Mouse (Mus musculus) stomach, postnatal 0 days (tissue): ENCODE results near the gene Perm1. TPM values are rescaled to one million over a fixed set of nuclear protein-coding genes. Genes with fewer than 3 reads are reported as not detected.

Experiments
- ATAC-seq: fragments of 200-750 bp; cut with Nextera tagmentation; 2 replicates; pipeline ENCODE4 v1.8.0; 2017; ENCODE audit not compliant: low FRiP score, low TSS enrichment
- DNase-seq: peaks from one replicate; pipeline ENCODE4 v3.0.0-alpha.2; 2016; ENCODE audit warnings: low spot score
- H3K27ac ChIP-seq: fragments of 300-500 bp; sonication (generic); replicated peaks from 2 replicates; pipeline ENCODE4 v1.5.1; 2014; ENCODE audit warnings: mild to moderate bottlenecking, control low read depth
- H3K27me3 ChIP-seq: fragments of 300-500 bp; sonication (generic); 2 replicates; pipeline ENCODE4 v1.6.1; 2014; ENCODE audit warnings: low read length; ENCODE audit not compliant: control insufficient read depth, insufficient read depth
- H3K36me3 ChIP-seq: fragments of 300-500 bp; sonication (generic); 2 replicates; pipeline ENCODE4 v1.6.1; 2014; ENCODE audit warnings: low read length, mixed read lengths; ENCODE audit not compliant: control insufficient read depth, insufficient read depth
- H3K4me1 ChIP-seq: fragments of 300-500 bp; sonication (generic); replicated peaks from 2 replicates; pipeline ENCODE4 v1.6.1; 2014; ENCODE audit warnings: antibody characterized with exemption; ENCODE audit not compliant: control insufficient read depth, insufficient read depth
- H3K4me2 ChIP-seq: fragments of 300-500 bp; sonication (generic); replicated peaks from 2 replicates; pipeline ENCODE4 v1.6.1; 2014; ENCODE audit warnings: low read depth, mild to moderate bottlenecking, control low read depth, moderate library complexity
- H3K4me3 ChIP-seq: fragments of 300-500 bp; sonication (generic); 2 replicates; pipeline ENCODE4 v1.5.1; 2014; ENCODE audit warnings: low read depth, low read length, control low read depth
- H3K9ac ChIP-seq: fragments of 300-500 bp; sonication (generic); 2 replicates; pipeline ENCODE4 v1.6.1; 2014; ENCODE audit warnings: mild to moderate bottlenecking, low read length, control low read depth, mixed read lengths
- H3K9me3 ChIP-seq: fragments of 300-500 bp; sonication (generic); 2 replicates; pipeline ENCODE4 v1.6.1; 2016; ENCODE audit warnings: low read length; ENCODE audit not compliant: control insufficient read depth
- CTCF ChIP-seq: IDR thresholded peaks from 2 replicates; pipeline ENCODE4 v1.5.1; 2016; ENCODE audit warnings: antibody characterized with exemption, low read depth, mild to moderate bottlenecking, moderate library complexity
- EP300 ChIP-seq: optimal IDR thresholded peaks from 2 replicates; pipeline ENCODE3; 2016; ENCODE audit warnings: antibody characterized with exemption
- WGBS: fragments of 180-500 bp; shearing (Covaris S2); extraction: QIAGEN DNeasy Blood & Tissue Kit; methylation state at CpG from one replicate; pipeline ENCODE4 v1.1.7; 2014; 5-methylcytosine and 5-hydroxymethylcytosine counted together
- polyA plus RNA-seq: library from polyadenylated mRNA; unstranded; fragments of >200 nt; fragmentation: Nextera tagmentation; extraction: Ambion mirVana; gene quantifications from 2 replicates; pipeline ENCODE4 v1.2.1, GENCODE M21; 2015

The Perm1 gene
- polyA plus RNA-seq, 1 experiment from 2014 or later: 4.0 TPM

DNA sequence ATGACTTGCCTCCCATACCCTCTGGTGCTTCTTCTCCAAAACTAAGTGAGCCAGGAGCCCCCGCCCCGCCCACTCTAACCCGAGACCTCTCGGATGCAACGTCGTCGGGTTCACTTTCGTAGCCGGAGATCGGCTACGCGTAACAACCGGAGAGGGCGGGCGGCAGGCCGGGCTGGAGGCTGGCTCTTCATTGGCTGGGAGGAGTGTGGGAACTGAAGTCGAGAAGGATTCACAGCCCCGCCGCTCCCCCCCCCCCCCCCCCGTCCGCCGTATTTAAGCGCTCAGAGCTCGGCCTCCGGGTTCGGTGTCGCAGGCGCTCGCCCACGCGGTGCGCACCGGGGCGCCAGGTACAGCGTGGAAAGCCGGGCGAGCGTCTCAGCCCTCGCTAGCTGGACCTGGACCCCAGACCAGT, 12.7 kb upstream of the Perm1 start, which contains the start of gene AW011738:
Gene AW011738 (plus strand): TSS at position 304 of the 412 bp plus-strand sequence.
- Histone ChIP-seq H3K9me3 (no peaks in the 10 kb centered on the region), H3K4me1 (peaks cover 5% of the 10 kb centered on the region; the same call in 1 of the 2 replicates), H3K27ac (peak within 1 kb of the TSS; percentile 69), H3K36me3 (no peaks in the 10 kb centered on the region), H3K9ac (peak within 1 kb of the TSS; percentile 69), H3K4me3 (peak within 1 kb of the TSS; percentile 54), H3K27me3 (no peaks in the 10 kb centered on the region), H3K4me2 (peak within 1 kb of the TSS; percentile 92)
- DNase-seq (peak; percentile 57), ATAC-seq (peak; percentile 76)
- TF ChIP-seq CTCF (no peak), EP300 (no peak)
- under 1% methylated on average over 27 of the region's 39 CpGs for WGBS

DNA sequence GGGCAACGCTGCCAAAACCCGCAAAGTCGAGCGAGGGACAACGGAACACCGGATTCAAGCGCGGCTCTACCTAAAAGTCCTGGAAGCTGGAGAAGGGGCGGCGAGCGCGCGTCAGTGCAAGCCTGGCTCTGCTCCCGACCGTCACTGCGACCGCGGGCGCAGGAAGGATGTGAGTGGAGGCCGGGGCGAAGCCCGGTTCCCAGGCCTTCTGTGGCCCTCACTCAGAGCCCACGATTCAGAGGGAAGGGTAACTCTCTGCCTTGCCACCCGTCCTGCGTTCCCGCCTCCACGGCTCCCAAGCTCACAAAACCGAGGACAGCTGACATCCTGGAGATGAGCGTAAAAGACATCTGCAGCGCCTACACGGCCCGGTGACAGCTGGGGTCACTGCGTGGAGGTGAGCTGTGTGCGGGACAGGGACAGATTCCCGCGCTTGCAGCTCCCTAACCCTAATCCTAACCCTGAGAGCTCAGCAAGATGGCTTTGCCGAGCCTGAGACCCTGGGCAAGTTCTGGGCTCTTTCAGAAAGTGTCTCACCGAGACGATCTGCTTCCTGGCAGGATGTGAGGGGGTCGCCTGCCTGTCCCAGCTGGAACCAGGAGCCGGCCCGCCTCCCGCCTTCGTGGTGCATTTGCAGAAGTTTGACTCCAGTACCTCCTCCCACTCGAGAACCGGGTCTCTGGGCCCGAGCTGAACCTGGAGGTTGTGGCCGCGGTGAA, 12.1 kb upstream of the Perm1 start:
- peaks cover 5% of the 10 kb centered on the region; the same call in 1 of the 2 replicates for H3K4me1 ChIP-seq
- H3K9ac ChIP-seq: peak overlapping the region; percentile 69
- 1% methylated on average over 49 of the region's 49 CpGs for WGBS
- peak overlapping the region; percentile 92 for H3K4me2 ChIP-seq
- H3K4me3 ChIP-seq: peak overlapping the region; percentile 54
- H3K9me3 ChIP-seq: no peaks in the 10 kb centered on the region
- H3K27me3 ChIP-seq: no peaks in the 10 kb centered on the region
- no peak for DNase-seq
- peak overlapping the region; percentile 69 for H3K27ac ChIP-seq
- ATAC-seq: peak; percentile 43; the same call in 1 of the 2 replicates
- TF ChIP-seq CTCF (no peak), EP300 (no peak)
- no peaks in the 10 kb centered on the region for H3K36me3 ChIP-seq

DNA sequence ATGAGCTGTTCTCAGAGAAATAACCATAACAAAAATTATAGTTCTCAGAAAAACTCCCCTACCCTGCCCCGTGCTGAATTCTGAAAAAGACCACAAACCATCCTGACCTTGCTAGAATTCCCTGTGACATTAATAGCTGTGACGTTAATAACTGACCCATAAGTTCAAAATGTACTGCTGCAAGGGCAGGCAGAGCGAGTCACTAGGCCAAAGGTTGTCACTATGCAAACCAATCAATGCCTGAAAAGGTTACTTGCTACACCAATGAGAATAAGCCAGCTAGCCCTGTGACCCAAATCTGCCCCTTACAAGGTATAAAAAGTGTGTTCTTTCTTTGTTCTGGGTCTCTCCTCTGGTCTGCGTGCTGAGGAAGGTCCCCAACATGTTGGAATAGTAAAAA, 6.8 kb upstream of the Perm1 start:
- H3K4me1 ChIP-seq: no peaks in the 10 kb centered on the region
- DNase-seq (no peak), ATAC-seq (no peak)
- no peak overlapping the region for H3K4me2 ChIP-seq
- WGBS: 77% methylated on average over 4 of the region's 4 CpGs
- no peaks in the 10 kb centered on the region for H3K27me3 ChIP-seq
- TF ChIP-seq CTCF (no peak), EP300 (no peak)
- no peaks in the 10 kb centered on the region for H3K9me3 ChIP-seq
- no peaks in the 10 kb centered on the region for H3K36me3 ChIP-seq
- H3K4me3 ChIP-seq: no peak overlapping the region
- H3K27ac ChIP-seq: no peak overlapping the region
- no peak overlapping the region for H3K9ac ChIP-seq

DNA sequence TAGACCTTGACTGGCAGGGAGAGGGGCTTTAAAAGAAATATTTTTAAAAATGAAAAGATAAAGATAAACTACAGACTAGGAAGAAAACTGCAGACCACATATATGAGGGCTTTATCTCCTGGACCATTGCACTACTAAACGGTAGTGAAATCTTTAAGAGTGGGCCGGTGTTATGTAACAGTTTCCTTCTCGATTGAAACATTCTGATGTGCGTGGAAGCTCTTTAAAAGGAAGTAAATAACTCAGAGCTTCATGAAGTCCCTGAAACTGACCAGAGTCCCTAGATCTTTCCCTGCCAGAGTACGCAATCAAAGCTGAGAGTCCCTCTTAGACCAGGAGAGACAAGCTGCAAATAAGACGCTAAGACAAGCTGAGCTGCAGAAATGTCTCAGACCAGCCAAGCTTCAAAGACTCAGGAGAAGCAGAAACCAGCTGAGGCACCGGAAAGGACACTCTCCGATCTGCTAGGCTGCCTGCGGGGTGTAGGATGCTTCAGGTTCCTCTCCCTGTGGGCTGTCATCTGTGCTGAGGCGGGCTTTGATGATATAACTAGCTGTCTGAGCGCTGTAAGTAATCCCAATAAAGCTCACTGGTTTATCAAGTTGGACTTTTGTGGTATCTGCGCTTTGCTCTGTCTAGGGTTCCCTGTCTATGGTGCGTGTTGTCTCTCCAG, 5.6 kb upstream of the Perm1 start:
- H3K9ac ChIP-seq: no peak overlapping the region
- H3K27me3 ChIP-seq: no peaks in the 10 kb centered on the region
- no peak overlapping the region for H3K27ac ChIP-seq
- no peaks in the 10 kb centered on the region for H3K4me1 ChIP-seq
- no peak for DNase-seq
- no peak overlapping the region for H3K4me2 ChIP-seq
- TF ChIP-seq EP300 (no peak), CTCF (no peak)
- H3K36me3 ChIP-seq: no peaks in the 10 kb centered on the region
- no peaks in the 10 kb centered on the region for H3K9me3 ChIP-seq
- WGBS: 73% methylated on average over 13 of the region's 13 CpGs
- H3K4me3 ChIP-seq: no peak overlapping the region
- no peak for ATAC-seq

DNA sequence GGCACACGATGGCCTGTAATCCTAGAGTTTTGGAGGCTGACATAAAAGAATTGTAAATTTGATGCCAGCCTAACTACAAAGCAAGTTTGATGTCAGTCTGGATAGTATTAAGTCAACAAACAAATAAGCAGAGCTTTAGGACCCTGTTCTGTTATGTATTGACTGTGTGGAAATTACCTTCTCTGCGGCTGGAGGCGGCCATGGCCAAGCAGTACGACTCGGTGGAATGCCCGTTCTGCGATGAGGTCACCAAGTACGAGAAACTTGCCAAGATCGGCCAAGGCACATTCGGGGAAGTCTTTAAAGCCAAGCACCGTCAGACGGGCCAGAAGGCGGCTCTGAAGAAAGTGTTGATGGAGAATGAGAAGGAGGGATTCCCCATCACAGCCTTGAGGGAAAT, 2.5 kb upstream of the Perm1 start:
- H3K27ac ChIP-seq: no peak overlapping the region
- H3K36me3 ChIP-seq: no peaks in the 10 kb centered on the region
- no peak overlapping the region for H3K4me2 ChIP-seq
- H3K9me3 ChIP-seq: no peaks in the 10 kb centered on the region
- no peak for ATAC-seq
- no peaks in the 10 kb centered on the region for H3K27me3 ChIP-seq
- H3K9ac ChIP-seq: no peak overlapping the region
- 87% methylated on average over 13 of the region's 13 CpGs for WGBS
- no peak for DNase-seq
- H3K4me3 ChIP-seq: no peak overlapping the region
- no peak for TF ChIP-seq CTCF
- no peak for TF ChIP-seq EP300
- no peaks in the 10 kb centered on the region for H3K4me1 ChIP-seq

DNA sequence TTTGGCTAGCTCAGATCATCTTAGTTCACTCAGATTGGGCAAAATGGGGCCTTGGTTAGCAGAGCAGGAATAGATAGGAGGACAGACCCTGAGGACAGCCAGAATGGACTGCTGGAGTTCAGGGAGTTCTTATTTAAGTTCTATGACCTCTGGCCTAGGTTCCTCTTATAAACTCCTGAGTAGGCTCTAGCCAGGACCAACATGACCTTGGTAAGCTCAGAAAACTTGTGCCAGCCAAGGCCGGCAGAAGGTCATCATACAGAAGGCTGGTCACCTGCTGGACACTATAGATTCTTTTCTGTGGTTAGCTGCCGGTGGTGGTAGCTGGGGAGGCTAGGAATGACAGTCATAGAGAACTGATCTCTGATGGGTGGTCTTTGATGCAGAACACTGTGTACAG, 528 bp downstream of the Perm1 start:
- Histone ChIP-seq H3K36me3 (no peaks in the 10 kb centered on the region), H3K27me3 (no peaks in the 10 kb centered on the region), H3K27ac (no peak overlapping the region), H3K4me1 (no peaks in the 10 kb centered on the region), H3K4me3 (no peak overlapping the region), H3K9me3 (no peaks in the 10 kb centered on the region), H3K9ac (no peak overlapping the region), H3K4me2 (no peak overlapping the region)
- ATAC-seq (no peak), DNase-seq (no peak)
- WGBS: 85% methylated on average over 2 of the region's 2 CpGs
- TF ChIP-seq CTCF: no peak
- TF ChIP-seq EP300: no peak
